Mouse (Mus musculus): ENCODE measurements around the gene St6galnac6.

Gene St6galnac6

GRCm38 (mm10) chr2:32590224-32590623 lies 9.3 kb upstream of the St6galnac6 start:
- H3K4me1 ChIP-seq (replicated peaks; ENCODE audit: low read depth, low read length): peaks cover 62% of the 10 kb centered on the region
- H3K9me3 ChIP-seq (ENCODE audit: low read length): no peaks in the 10 kb centered on the region
- H3K36me3 ChIP-seq (ENCODE audit: insufficient read depth, low read length): peaks cover 13% of the 10 kb centered on the region; the same call in 1 of the 2 replicates
- H3K27me3 ChIP-seq (ENCODE audit: insufficient read depth, low read length): peaks cover 12% of the 10 kb centered on the region
- H3K4me3 ChIP-seq (replicated peaks; ENCODE audit: low read length): no peak overlapping the region
- TF ChIP-seq CTCF (conservative IDR thresholded peaks at IDR 0.05; ENCODE audit: low read length): no peak
- TF ChIP-seq NANOG (IDR thresholded peaks at IDR 0.05; ENCODE audit: borderline replicate concordance, low read length): no peak
- no peak for TF ChIP-seq POU5F1 (IDR thresholded peaks at IDR 0.05; ENCODE audit: borderline replicate concordance, low read length)

GRCm38 (mm10) chr2:32591249-32591648 lies 8.3 kb upstream of the St6galnac6 start:
- Histone ChIP-seq H3K27me3 (ENCODE audit: insufficient read depth, low read length) (peaks cover 12% of the 10 kb centered on the region), H3K9me3 (ENCODE audit: low read length) (no peaks in the 10 kb centered on the region), H3K4me3 (replicated peaks; ENCODE audit: low read length) (no peak overlapping the region), H3K36me3 (ENCODE audit: insufficient read depth, low read length) (peaks cover 21% of the 10 kb centered on the region), H3K4me1 (replicated peaks; ENCODE audit: low read depth, low read length) (peaks cover 64% of the 10 kb centered on the region)
- TF ChIP-seq POU5F1 (IDR thresholded peaks at IDR 0.05; ENCODE audit: borderline replicate concordance, low read length) (no peak), CTCF (conservative IDR thresholded peaks at IDR 0.05; ENCODE audit: low read length) (no peak), NANOG (IDR thresholded peaks at IDR 0.05; ENCODE audit: borderline replicate concordance, low read length) (no peak)

- TF ChIP-seq NANOG (IDR thresholded peaks at IDR 0.05; ENCODE audit: borderline replicate concordance, low read length) (no peak), POU5F1 (IDR thresholded peaks at IDR 0.05; ENCODE audit: borderline replicate concordance, low read length) (no peak), CTCF (conservative IDR thresholded peaks at IDR 0.05; ENCODE audit: low read length) (no peak)
- no peaks in the 10 kb centered on the region for H3K9me3 ChIP-seq (ENCODE audit: low read length)
- H3K4me3 ChIP-seq (replicated peaks; ENCODE audit: low read length): no peak overlapping the region
- peaks cover 25% of the 10 kb centered on the region for H3K36me3 ChIP-seq (ENCODE audit: insufficient read depth, low read length)
- H3K27me3 ChIP-seq (ENCODE audit: insufficient read depth, low read length): no peaks in the 10 kb centered on the region
- H3K4me1 ChIP-seq (replicated peaks; ENCODE audit: low read depth, low read length): peaks cover 52% of the 10 kb centered on the region
Observed at GRCm38 (mm10) chr2:32596725-32597124, 2.8 kb upstream of the St6galnac6 start.

- H3K4me3 ChIP-seq (replicated peaks; ENCODE audit: low read length): no peak overlapping the region
- peaks cover 25% of the 10 kb centered on the region for H3K36me3 ChIP-seq (ENCODE audit: insufficient read depth, low read length)
- TF ChIP-seq POU5F1 (IDR thresholded peaks at IDR 0.05; ENCODE audit: borderline replicate concordance, low read length): no peak
- no peak for TF ChIP-seq NANOG (IDR thresholded peaks at IDR 0.05; ENCODE audit: borderline replicate concordance, low read length)
- no peak for TF ChIP-seq CTCF (conservative IDR thresholded peaks at IDR 0.05; ENCODE audit: low read length)
- H3K9me3 ChIP-seq (ENCODE audit: low read length): no peaks in the 10 kb centered on the region
- no peaks in the 10 kb centered on the region for H3K27me3 ChIP-seq (ENCODE audit: insufficient read depth, low read length)
- peaks cover 57% of the 10 kb centered on the region for H3K4me1 ChIP-seq (replicated peaks; ENCODE audit: low read depth, low read length)
Observed at GRCm38 (mm10) chr2:32597248-32597647, 2.3 kb upstream of the St6galnac6 start.

- H3K9me3 ChIP-seq (ENCODE audit: low read length): no peaks in the 10 kb centered on the region
- no peaks in the 10 kb centered on the region for H3K27me3 ChIP-seq (ENCODE audit: insufficient read depth, low read length)
- TF ChIP-seq NANOG (IDR thresholded peaks at IDR 0.05; ENCODE audit: borderline replicate concordance, low read length): no peak
- no peak for TF ChIP-seq CTCF (conservative IDR thresholded peaks at IDR 0.05; ENCODE audit: low read length)
- no peak for TF ChIP-seq POU5F1 (IDR thresholded peaks at IDR 0.05; ENCODE audit: borderline replicate concordance, low read length)
- peaks cover 58% of the 10 kb centered on the region for H3K4me1 ChIP-seq (replicated peaks; ENCODE audit: low read depth, low read length)
- H3K36me3 ChIP-seq (ENCODE audit: insufficient read depth, low read length): peaks cover 25% of the 10 kb centered on the region
- no peak overlapping the region for H3K4me3 ChIP-seq (replicated peaks; ENCODE audit: low read length)
Observed at GRCm38 (mm10) chr2:32597699-32598098, 1.8 kb upstream of the St6galnac6 start.

GRCm38 (mm10) chr2:32598506-32598905 lies 1.0 kb upstream of the St6galnac6 start:
- Histone ChIP-seq H3K9me3 (ENCODE audit: low read length) (no peaks in the 10 kb centered on the region), H3K36me3 (ENCODE audit: insufficient read depth, low read length) (peaks cover 25% of the 10 kb centered on the region), H3K4me3 (replicated peaks; ENCODE audit: low read length) (no peak overlapping the region), H3K27me3 (ENCODE audit: insufficient read depth, low read length) (no peaks in the 10 kb centered on the region), H3K4me1 (replicated peaks; ENCODE audit: low read depth, low read length) (peaks cover 52% of the 10 kb centered on the region)
- TF ChIP-seq CTCF (conservative IDR thresholded peaks at IDR 0.05; ENCODE audit: low read length): no peak
- no peak for TF ChIP-seq POU5F1 (IDR thresholded peaks at IDR 0.05; ENCODE audit: borderline replicate concordance, low read length)
- TF ChIP-seq NANOG (IDR thresholded peaks at IDR 0.05; ENCODE audit: borderline replicate concordance, low read length): no peak

- peaks cover 46% of the 10 kb centered on the region for H3K4me1 ChIP-seq (replicated peaks; ENCODE audit: low read depth, low read length)
- H3K36me3 ChIP-seq (ENCODE audit: insufficient read depth, low read length): peaks cover 16% of the 10 kb centered on the region
- no peak overlapping the region for H3K4me3 ChIP-seq (replicated peaks; ENCODE audit: low read length)
- no peaks in the 10 kb centered on the region for H3K27me3 ChIP-seq (ENCODE audit: insufficient read depth, low read length)
- H3K9me3 ChIP-seq (ENCODE audit: low read length): no peaks in the 10 kb centered on the region
- TF ChIP-seq NANOG (IDR thresholded peaks at IDR 0.05; ENCODE audit: borderline replicate concordance, low read length) (no peak), POU5F1 (IDR thresholded peaks at IDR 0.05; ENCODE audit: borderline replicate concordance, low read length) (no peak), CTCF (conservative IDR thresholded peaks at IDR 0.05; ENCODE audit: low read length) (peak; percentile 10; the same call in 1 of the 2 replicates)
Observed at GRCm38 (mm10) chr2:32601417-32602065, 2.0 kb downstream of the St6galnac6 start.

GRCm38 (mm10) chr2:32602600-32603054 lies 3.1 kb downstream of the St6galnac6 start:
- peaks cover 42% of the 10 kb centered on the region for H3K4me1 ChIP-seq (replicated peaks; ENCODE audit: low read depth, low read length)
- TF ChIP-seq POU5F1 (IDR thresholded peaks at IDR 0.05; ENCODE audit: borderline replicate concordance, low read length) (no peak), CTCF (conservative IDR thresholded peaks at IDR 0.05; ENCODE audit: low read length) (peak; percentile 95), NANOG (IDR thresholded peaks at IDR 0.05; ENCODE audit: borderline replicate concordance, low read length) (no peak)
- H3K27me3 ChIP-seq (ENCODE audit: insufficient read depth, low read length): no peaks in the 10 kb centered on the region
- peak overlapping the region; percentile 72 for H3K4me3 ChIP-seq (replicated peaks; ENCODE audit: low read length)
- H3K9me3 ChIP-seq (ENCODE audit: low read length): no peaks in the 10 kb centered on the region
- peaks cover 7% of the 10 kb centered on the region for H3K36me3 ChIP-seq (ENCODE audit: insufficient read depth, low read length)

Data from E14TG2a.4 (cell line).